Mouse (Mus musculus): Measurements from ENCODE around the gene Sptssb.

GRCm38 (mm10) chr3:69792823-69793417 lies 66.8 kb downstream of the Sptssb start:
- no peak for TF ChIP-seq EP300 (IDR thresholded peaks at IDR 0.05; ENCODE audit: low read depth)
- TF ChIP-seq CTCF (IDR thresholded peaks at IDR 0.05; ENCODE audit: low read depth), result no peak

Measured in liver, embryonic 14.5 days (tissue).